Mouse (Mus musculus) ES-E14 (cell line): Measurements from ENCODE around the gene Ldlrap1. TPM values are rescaled to one million over a fixed set of nuclear protein-coding genes. Genes with fewer than 3 reads are reported as not detected.
A peak's percentile ranks its signal among the peaks of the same experiment; 100 is the strongest.

ENCODE experiments used
- DNase-seq: peaks from one replicate; pipeline ENCODE4 v3.0.0-alpha.2; 2013; ENCODE audit warnings: low read depth, low spot score
- H3K27ac ChIP-seq: 2 replicates; pipeline ENCODE4 v1.5.1; 2012; ENCODE audit warnings: low read depth, mild to moderate bottlenecking, low read length, moderate library complexity, mixed read lengths; ENCODE audit not compliant: poor library complexity, insufficient read depth, severe bottlenecking
- H3K36me3 ChIP-seq: 2 replicates; pipeline ENCODE4 v1.6.1; 2012; ENCODE audit warnings: mild to moderate bottlenecking, low read length, moderate library complexity, mixed read lengths; ENCODE audit not compliant: control insufficient read depth, poor library complexity, insufficient read depth, severe bottlenecking
- H3K4me1 ChIP-seq, 2 experiments: fragments of 150-350 bp in 1 of 2; sonication (generic) in 1 of 2; 2 replicates each; pipeline ENCODE4 v1.6.1; 2012; ENCODE audit warnings: low read length in 2 of 2, mild to moderate bottlenecking in 1 of 2, mixed read lengths in 1 of 2; ENCODE audit not compliant: control insufficient read depth in 2 of 2, insufficient read depth in 2 of 2, poor library complexity in 1 of 2
- H3K4me3 ChIP-seq, 2 experiments: fragments of 150-350 bp in 1 of 2; sonication (generic) in 1 of 2; 2 replicates each; pipeline ENCODE4 v1.5.1; 2012; ENCODE audit warnings: low read length in 2 of 2, low read depth in 1 of 2, mild to moderate bottlenecking in 1 of 2, mixed read lengths in 1 of 2; ENCODE audit not compliant: insufficient read depth in 1 of 2, poor library complexity in 1 of 2, severe bottlenecking in 1 of 2
- H3K9ac ChIP-seq: 2 replicates; pipeline ENCODE4 v1.6.1; 2012; ENCODE audit warnings: low read depth, mild to moderate bottlenecking, low read length, mixed read lengths; ENCODE audit not compliant: poor library complexity, insufficient read depth, severe bottlenecking
- H3K9me3 ChIP-seq: fragments of 150-350 bp; sonication (generic); 2 replicates; pipeline ENCODE4 v1.6.1; 2012; ENCODE audit warnings: low read depth, mild to moderate bottlenecking, low read length; ENCODE audit not compliant: control insufficient read depth, insufficient read depth
- CHD2 ChIP-seq: IDR thresholded peaks from 2 replicates; pipeline ENCODE4 v1.6.1; 2014; ENCODE audit warnings: mild to moderate bottlenecking, low read depth, low read length, inconsistent platforms
- HCFC1 ChIP-seq: IDR thresholded peaks from 2 replicates; pipeline ENCODE4 v1.6.1; 2012; ENCODE audit warnings: low read length, inconsistent platforms, borderline replicate concordance; ENCODE audit not compliant: insufficient read depth
- MAFK ChIP-seq: IDR thresholded peaks from 2 replicates; pipeline ENCODE4 v1.6.1; 2014; ENCODE audit warnings: mild to moderate bottlenecking, low read depth, low read length, inconsistent platforms; ENCODE audit not compliant: insufficient read depth
- ZC3H11A ChIP-seq: IDR thresholded peaks from 2 replicates; pipeline ENCODE4 v1.6.1; 2012; ENCODE audit warnings: low read depth, mild to moderate bottlenecking, inconsistent platforms, low read length, borderline replicate concordance
- ZNF384 ChIP-seq: IDR thresholded peaks from 2 replicates; pipeline ENCODE4 v1.6.1; 2012; ENCODE audit warnings: low read depth, low read length, inconsistent platforms
- in situ Hi-C, 2 experiments: fragments of 600-800 bp; cut with MboI; formaldehyde crosslinking; loops; one replicate each; pipeline ENCODE4 v1.15.1; 2025; ENCODE audit warnings: low sequenced_read_pairs in 2 of 2, inconsistent platforms in 1 of 2; ENCODE audit not compliant: unreplicated experiment in 2 of 2
- total RNA-seq: library from RNA; depleted of rRNA; stranded (reverse); fragments of 300-350 nt; gene quantifications from 2 replicates; pipeline ENCODE4 v1.2.3, GENCODE M21; 2012

The Ldlrap1 gene
- total RNA-seq, 1 experiment = 15.0 TPM

DNA sequence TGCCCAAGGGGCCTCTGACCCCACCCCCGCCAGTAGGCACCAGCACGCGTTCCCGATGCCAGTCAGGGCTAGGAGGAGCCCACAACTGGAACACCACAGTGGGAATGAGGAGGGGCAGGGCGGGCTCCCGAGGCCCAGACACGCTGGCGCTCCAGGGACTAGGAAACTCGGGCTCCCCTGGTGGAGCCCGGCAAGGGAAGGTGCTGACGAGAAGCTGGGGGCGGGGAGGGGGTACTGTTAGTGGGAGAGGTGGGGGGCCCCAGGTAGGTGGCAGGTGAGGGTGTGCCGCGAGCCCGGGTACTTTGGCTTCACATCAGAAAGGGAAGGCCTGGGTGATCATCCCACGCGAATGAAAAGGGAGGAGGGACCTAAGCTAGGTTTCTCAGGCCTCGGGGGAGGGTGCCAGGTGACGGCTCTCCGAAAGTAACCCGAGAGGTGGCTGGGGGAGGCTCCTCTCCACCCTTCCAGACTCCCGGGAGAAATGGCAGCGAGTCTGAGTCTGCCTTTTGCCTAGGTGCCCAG, 859 bp downstream of the Ldlrap1 start:
- TF ChIP-seq CHD2 (no peak), ZC3H11A (no peak), HCFC1 (no peak), ZNF384 (no peak), MAFK (no peak)
- DNase-seq = no peak
- Histone ChIP-seq H3K9me3 (no peaks in the 10 kb centered on the region), H3K4me1 (peaks cover 1 to 17% of the 10 kb centered on the region in 2 experiments; a peak in 3 of 4 replicates), H3K36me3 (no peaks in the 10 kb centered on the region), H3K9ac (peak overlapping the region; percentile 83), H3K4me3 (peak overlapping the region; percentile 72 to 87), H3K27ac (no peak overlapping the region)
- in situ Hi-C loops = no loop called here

DNA sequence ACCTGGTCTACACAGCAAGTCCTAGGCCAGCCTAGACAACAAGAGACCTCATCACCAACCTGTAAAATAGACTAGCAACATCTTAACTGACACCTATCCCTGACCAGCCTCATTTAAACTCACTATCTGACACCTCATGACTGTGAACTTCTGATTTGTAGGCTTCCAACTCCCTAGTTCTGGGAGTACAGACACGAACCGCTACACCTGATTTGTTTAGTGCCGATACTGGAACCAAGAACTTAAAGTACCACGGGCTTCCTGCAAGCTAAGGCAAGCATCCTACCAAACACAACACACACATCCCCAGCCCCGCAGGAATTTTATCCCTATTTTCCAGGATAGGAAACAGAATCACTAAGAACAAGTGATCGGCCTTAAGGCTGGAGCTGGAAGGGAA, 1.5 kb downstream of the Ldlrap1 start:
- TF ChIP-seq HCFC1 = no peak
- no peak for TF ChIP-seq ZNF384
- TF ChIP-seq ZC3H11A = no peak
- TF ChIP-seq MAFK = no peak
- no peak for TF ChIP-seq CHD2
- H3K4me1 ChIP-seq = peaks cover 1 to 14% of the 10 kb centered on the region in 2 experiments; a peak in 3 of 4 replicates
- DNase-seq = no peak
- no peak overlapping the region for H3K27ac ChIP-seq
- in situ Hi-C loops = no loop called here
- H3K4me3 ChIP-seq = peak overlapping the region; percentile 72 to 87; a peak in 2 of 4 replicates
- H3K9ac ChIP-seq = no peak overlapping the region
- no peaks in the 10 kb centered on the region for H3K9me3 ChIP-seq
- no peaks in the 10 kb centered on the region for H3K36me3 ChIP-seq

DNA sequence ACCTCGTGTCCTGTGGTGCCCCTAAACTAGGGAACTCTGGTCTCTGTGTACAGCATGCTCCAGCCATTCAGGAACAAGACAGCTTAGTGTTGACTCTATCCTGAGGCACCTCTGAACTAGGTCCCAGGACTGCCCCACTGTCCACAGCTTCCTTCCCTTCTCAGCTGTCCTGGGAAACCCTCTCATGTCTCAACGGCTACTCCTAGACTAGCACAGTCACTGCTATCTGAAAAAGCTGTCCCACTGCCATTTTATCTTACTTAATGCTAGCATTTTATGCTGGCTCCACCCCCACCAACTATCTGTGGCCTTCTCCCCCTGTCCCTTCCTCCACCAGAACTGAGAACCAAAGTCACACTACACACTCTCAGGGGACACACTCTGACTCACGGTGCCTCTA, 3.5 kb downstream of the Ldlrap1 start:
- DNase-seq = no peak
- Histone ChIP-seq H3K36me3 (no peaks in the 10 kb centered on the region), H3K4me3 (no peak overlapping the region), H3K9ac (no peak overlapping the region), H3K4me1 (peaks cover 5 to 24% of the 10 kb centered on the region in 2 experiments; a peak in 3 of 4 replicates), H3K27ac (no peak overlapping the region), H3K9me3 (no peaks in the 10 kb centered on the region)
- TF ChIP-seq ZNF384 (no peak), MAFK (no peak), CHD2 (no peak), ZC3H11A (no peak), HCFC1 (no peak)
- in situ Hi-C loops = no loop called here

DNA sequence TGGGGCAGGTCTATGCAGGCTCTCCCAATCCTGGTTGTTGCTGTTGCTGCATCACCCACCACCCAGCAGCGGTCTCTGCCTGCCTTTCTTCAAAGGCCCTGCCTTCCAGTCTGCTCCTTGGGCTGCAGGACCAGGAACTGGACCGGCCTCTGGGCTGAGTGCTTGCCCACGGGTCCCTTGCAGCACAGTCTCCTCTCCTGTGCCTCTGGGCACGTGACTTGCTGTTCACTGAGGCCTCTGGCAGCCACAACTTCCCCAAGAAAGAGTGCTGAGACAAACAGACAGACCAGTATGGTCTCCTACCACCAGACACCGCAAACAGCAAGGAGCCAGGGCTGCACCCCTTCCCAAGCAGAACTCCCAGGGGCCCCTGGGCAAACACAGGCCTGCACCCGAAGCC, 5.5 kb downstream of the Ldlrap1 start:
- H3K9me3 ChIP-seq = no peaks in the 10 kb centered on the region
- no peak for DNase-seq
- peaks cover 3% of the 10 kb centered on the region; the same call in 1 of the 2 replicates for H3K36me3 ChIP-seq
- peaks cover 4 to 27% of the 10 kb centered on the region in 2 experiments; a peak in 2 of 4 replicates for H3K4me1 ChIP-seq
- in situ Hi-C loops = no loop called here
- TF ChIP-seq ZNF384 (no peak), HCFC1 (no peak), MAFK (no peak), CHD2 (no peak), ZC3H11A (no peak)
- H3K4me3 ChIP-seq = no peak overlapping the region
- H3K9ac ChIP-seq = no peak overlapping the region; the same call in 1 of the 2 replicates
- H3K27ac ChIP-seq = no peak overlapping the region
